Mouse (Mus musculus) gastrocnemius, adult 8-10 months (tissue): ENCODE results near the gene Herpud2. TPM values are rescaled to one million over a fixed set of nuclear protein-coding genes. Genes with fewer than 3 reads are reported as not detected.
"Not testable (repeated sequence)": the region's sequence is repeated elsewhere in the genome, so short reads cannot be mapped to it uniquely, and the experiment has no call there.

Source experiments
- DNase-seq, 2 experiments: peaks; one replicate each; pipeline ENCODE4 v3.0.0; 2022; ENCODE audit warnings: low spot score in 2 of 2
- total RNA-seq, 4 experiments: library from RNA; stranded (reverse); gene quantifications; 2 replicates each; pipeline ENCODE4 v1.2.4; 2022

The Herpud2 gene
- total RNA-seq, 4 experiments from 2014 or later, result 47.3 to 56.0 (median 51.9) TPM

DNA sequence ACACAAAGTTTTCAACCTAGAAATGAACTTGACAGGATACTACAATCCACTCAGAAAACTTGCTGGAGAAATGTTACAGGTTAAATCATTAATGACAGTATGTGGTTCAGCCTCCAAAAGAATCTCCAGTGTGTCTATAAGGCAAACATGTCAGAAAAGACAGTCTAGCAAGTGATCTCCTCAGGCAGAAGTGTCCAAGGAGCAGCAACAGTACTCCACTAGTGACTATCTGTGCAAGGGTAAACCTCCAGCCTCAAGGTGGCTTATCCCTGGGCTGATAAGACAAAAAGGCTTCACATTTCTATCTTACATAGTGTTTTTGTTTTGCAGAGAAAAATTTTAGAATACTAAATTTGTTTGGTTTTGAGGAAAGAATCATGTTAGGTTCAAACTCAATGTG lies 2.9 kb downstream of the Herpud2 start:
- no peak for DNase-seq

DNA sequence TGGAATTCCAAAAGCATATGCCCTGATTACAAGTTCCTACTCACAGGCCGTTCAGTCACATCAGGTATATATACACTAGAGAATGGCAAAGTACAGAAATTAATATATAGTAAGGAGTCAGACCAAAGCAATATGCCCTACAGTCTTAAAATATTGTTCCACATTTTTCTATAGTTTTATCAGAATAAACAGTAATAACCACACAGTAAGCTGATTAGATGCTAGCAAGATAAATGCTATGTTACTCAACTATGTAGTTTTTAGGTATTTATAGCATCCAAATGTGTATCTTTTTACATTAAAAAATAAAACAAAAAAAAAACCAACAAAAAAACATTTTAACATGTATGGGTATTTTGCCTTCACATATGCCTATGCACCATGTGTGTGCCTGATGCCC lies 5.7 kb downstream of the Herpud2 start:
- DNase-seq, result no peak

DNA sequence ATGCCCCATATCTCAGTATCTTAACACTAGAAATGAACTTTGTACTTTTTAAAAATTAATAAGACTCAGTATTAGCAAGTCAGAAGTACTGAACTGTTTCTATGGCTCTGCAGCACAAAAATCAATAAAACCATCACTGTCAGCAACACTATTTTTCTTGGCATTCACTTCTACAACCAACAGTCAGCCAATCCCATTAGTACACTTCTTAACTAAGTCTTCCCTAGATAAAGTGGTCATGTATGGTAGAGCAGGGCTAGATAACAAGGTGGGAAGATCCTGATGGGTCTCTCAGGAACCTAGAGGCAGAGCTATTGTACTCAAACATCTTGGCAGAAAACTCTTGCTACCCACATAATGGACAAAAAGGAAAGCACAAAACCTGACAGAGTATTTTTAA lies 7.7 kb downstream of the Herpud2 start:
- no peak for DNase-seq

DNA sequence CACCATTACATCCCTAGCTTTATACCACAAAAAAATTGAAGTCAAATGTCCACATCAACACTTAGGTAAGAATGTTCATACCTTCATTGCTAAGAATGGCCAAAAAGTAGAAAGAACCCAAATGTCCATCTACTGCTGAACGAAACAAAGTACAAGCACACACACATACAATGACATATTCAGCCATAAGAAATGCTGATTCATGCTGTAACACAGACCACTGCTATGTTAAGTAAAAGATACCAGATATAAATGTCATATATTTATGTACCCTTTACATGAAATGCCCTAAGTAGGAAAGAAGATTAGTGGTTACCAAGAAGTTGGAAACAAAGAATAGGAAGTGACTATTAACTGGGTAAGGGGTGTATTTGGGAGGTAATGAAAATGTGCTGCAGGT lies 8.6 kb downstream of the Herpud2 start:
- no peak for DNase-seq

DNA sequence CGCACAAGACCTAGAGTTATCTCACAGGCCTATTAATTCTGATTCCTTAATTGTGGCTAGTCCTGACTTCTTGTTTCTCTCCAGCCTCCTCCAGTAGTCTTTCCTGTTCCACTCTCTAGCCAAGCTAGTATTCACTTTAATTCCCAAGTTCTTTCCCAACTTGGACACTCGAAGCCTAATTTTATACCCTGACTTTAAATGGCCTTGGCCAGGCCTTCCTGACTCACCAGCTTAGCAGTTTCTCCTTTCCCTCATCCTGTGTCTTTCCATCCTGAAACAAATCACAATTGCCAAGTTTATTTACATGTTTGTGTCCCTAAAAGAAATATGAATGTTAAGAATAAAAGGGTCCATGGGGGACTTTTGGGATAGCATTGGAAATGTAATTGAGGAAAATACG lies 9.6 kb downstream of the Herpud2 start:
- no peak for DNase-seq

DNA sequence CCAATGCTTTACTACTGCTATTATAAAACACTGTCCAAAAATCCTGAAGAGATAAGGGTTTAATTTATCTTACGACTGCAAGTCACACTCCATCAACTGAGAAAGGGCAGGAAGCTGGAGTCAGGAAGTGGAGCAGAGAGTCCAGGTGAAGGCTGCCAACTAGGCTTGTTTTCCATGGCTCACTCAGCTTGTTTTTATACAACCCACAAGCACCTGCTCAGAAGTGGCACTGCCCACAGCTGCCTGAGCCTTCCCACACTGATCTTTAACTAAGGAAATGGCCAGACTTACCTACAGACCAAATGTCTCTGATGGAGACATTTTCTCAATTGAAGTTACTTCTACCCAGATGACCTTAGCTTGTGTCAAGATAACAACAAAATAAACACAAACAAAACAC lies 11.3 kb downstream of the Herpud2 start:
- peak; percentile 11 to 44 for DNase-seq

DNA sequence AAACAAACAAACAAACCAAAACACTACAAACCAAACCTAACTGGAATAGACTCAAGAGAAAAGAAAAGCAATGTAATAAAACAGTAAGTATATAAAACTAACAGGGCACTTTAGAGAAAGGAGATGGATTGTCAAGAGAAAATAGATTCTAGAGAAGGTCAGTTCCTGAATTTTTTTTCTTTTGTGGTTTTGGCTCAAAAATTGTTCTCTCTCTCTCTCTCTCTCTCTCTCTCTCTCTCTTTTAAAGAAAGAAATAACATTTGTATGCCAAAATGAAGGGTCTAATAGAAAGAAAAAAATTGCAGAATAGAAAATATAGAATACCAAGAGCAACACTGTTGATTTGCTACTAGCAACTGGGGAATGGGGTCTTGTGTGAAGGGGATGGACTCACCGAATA lies 12.7 kb downstream of the Herpud2 start:
- no peak for DNase-seq

DNA sequence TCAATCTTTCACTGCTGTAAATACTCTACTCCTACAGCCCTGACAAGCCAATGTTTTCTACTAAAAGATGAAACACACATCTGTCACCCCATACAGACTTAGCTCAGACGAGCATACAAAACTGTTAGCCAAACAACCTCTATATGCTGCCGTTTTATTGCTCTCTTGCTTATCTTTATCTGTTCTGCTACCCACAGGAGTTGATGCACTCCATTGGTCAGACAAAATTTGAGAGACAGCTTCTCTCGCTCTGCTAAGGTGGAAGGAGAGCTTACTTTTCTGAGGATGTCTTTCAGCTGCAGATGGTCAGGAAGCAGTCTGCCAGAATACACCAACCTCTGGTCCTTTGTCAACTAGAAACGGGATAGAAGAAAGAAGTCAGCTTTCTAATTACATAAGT lies 18.7 kb downstream of the Herpud2 start:
- no peak for DNase-seq

DNA sequence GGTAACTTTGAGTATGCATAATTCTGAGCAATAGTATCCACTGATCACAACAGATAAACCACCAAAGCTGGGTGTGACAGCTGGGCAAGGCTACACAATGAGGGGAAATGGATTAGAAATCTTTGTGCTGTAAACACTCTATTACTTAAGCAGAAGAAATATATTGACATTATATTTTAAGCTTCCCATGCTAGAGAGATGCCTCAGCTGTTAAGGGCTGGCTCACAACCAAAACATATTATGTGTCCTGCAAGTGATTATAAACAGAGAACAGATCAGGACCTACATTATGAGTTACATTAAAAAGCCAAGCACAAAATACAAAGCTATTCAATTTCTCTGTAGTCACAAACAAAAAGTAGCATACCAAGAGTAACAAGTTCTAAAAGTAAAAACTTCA lies 19.4 kb downstream of the Herpud2 start:
- no peak for DNase-seq

DNA sequence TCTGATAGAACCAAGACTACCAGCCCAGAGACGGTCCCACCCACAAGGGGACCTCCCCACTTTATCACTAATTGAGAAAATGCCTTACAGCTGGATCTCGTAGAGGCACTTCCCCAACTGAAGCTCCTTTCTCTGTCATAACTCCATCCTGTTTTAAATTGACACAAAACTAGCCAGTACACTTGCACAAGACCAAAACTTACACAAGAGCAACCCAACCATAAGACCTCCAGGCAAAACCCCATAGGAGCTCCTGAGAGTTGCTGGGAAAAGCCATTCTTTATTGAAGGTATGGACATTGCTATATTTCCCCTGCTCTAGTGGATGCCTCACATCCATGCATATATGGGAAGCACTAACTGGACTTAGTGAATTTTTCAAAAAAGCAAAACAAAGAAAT lies 27.6 kb downstream of the Herpud2 start:
- no peak for DNase-seq

DNA sequence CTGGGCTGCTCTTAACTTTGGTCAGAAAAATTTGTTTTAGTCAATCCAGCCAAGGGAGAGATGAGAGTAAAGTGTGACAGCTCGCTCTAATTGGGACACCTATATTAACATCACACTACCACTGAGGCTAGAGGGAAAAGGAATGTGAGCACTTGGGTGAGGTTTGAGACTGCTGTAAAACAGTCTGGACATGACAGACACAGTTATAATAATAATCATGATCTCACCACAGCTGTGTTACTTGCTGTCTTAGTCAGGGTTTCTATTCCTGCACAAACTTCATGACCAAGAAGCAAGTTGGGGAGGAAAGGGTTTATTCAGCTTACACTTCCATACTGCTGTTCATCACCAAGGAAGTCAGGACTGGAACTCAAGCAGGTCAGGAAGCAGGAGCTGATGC lies 28.0 kb downstream of the Herpud2 start:
- DNase-seq, result not testable (repeated sequence)

DNA sequence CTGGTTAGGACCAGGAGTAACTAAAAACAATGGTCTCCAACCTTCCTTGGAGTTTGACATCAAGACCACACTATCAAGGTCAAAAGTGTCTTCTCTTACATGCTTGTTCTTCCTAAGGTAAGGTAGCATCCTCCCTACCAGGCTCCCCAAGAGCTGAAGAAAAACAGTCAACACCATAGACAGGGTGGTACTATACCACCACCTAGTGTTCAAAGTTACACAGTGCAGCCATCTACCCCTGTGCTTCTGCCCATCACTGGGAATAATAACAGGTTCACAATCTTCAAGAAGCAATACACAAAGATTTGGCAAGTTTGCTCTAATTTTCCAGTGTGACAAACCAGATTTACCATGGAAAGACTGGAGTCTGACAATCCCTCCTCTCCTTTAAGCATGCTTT lies 47.0 kb downstream of the Herpud2 start:
- DNase-seq, result no peak

DNA sequence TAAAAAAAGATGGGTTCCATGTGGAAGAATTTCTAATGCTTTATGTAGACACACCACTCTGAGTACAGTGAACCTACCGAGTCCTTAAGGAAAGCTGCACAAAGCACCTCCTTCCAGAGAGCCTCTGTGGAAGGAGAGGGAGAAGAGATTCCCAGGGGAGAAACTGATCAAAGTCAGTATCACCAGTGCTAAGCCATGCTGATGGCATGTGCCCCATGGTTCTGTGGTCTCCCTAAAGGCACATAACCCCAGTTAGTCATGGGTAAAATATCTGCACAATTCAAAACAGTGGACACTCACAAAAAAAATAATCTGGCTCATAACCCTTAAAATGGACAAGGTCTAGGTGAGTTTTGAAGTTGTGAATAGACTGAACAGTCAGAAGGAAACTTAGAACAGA lies 48.7 kb downstream of the Herpud2 start:
- DNase-seq, result no peak

DNA sequence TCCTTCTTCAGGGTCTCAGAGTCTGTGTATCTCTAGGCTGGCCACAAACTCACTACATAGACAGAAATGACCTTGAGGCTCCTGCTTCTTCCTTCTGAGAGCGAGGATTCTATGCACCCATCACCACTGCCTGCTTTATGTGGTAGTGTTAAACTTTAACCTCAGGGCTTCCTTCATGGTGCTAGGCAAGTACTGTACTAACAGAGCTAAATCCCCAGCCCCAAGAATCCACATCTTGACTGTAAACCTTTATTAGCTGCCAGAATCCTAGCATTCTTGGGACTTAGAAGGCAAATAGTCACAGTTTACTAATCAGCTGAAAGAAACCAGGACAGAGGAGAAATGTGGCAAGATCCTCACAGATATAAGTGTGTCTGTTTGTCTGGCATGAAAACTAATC lies 60.8 kb downstream of the Herpud2 start:
- DNase-seq, result no peak

DNA sequence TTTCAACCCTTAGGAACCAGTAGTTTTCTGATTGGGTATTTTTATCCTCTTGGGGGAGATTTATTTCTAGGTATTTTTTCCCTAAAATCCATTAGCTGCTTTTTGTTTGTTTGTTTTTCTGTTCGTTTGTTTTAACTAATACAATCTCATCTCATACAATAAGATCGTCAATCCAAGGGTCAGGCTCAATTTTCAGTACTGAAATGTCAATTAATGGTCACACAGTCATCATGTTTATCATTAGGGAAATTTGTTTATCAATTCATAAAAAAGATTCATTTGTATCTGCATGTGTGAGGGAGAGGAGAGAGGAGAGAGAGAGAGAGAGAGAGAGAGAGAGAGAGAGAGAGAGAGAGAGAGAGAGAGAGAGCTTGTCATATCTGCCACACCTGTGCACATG lies 62.5 kb downstream of the Herpud2 start, which contains the start of gene Gm10181:
Gm10181 (plus strand) TSS at position 301 of the 400 bp plus-strand sequence.
- no peak for DNase-seq

DNA sequence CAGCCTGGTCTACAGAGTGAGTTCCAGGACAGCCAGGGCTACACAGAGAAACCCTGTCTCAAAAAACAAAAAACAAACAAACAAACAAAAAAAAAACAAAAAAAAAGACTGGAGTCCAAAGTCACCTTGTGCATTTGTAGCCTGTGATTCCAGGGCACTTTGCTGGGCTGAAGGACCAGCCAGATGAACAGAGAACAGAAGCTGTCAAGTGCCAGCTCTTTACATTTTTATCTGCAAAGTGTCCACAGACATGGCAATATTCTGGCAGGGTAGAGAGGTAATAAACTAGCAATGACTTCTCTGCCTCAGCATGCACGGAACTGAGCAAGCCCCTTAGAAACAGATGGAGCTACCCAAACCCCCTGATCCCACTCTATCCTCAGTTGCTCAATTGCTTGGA lies 75.1 kb downstream of the Herpud2 start:
- DNase-seq, result no peak

DNA sequence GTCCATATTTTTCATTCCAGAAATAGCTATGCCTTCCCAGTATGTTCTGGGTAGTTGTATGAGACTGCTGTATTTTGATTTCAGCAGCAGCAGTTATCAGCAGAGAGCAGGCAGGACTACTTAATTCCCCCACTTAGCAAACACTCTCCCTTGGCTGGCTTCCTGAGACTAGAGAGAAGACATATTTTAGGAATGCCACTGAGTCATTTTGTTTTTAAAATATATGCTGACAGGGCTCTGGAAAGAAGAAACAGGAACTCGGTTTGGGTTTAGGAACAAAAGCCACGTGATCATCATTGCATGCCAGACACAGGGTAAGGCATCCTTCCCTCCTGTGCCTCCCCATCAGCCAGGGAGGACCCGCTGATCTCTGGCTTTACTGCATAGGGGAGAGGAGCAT lies 75.6 kb downstream of the Herpud2 start:
- no peak for DNase-seq

DNA sequence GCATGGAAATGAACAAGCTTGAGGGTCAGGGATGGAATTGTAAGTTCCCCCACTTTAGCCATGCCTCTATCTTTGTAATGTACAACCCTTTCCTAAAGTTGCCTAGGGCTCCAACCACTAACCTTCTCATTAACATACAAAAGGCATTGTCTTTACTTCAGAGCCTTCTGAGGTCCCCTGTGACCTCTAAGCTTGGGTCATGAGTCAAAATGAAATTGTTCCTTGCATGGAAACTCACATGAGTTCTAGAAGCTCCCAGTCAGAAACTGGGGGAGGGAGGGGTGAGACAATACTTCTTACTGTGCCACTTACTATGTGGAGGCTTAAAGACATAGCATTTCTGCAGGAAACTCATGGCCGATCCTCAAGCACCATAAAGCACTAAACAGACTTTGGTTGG lies 79.0 kb downstream of the Herpud2 start:
- no peak for DNase-seq

DNA sequence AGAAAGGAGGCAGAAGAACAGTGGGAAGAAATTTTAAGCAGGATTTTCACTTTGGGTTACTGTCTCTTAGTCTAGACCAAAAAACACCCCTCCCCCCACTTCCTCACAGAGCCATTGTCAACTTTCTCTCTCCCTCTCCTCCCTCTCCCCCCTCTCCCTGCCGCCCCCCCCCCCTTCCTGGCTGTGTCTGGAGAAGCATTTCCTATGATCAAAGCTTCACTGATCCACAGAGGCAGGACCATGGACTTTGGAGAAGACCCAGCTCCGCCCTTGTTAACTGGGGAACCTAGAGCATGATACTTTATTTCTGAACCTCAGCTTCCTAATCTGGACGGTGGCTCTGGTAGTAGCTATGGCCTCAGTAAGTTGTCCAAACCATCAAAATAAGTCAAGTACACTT lies 92.9 kb downstream of the Herpud2 start:
- DNase-seq, result no peak

Other genes with a start within 250 kb of the Herpud2 start
- not detected for gene Gm10181, start 62.4 kb downstream of the Herpud2 start, total RNA-seq
- gene Sept7, start 100.6 kb upstream of the Herpud2 start, total RNA-seq, result 10 to 100 TPM; 58.3 to 74.3 (median 66.0) TPM